Mouse (Mus musculus) brown adipose tissue, adult 24 weeks (tissue): Measurements from ENCODE around the gene Tmem45a. TPM values are rescaled to one million over a fixed set of nuclear protein-coding genes. Genes with fewer than 3 reads are reported as not detected.

Experiments used
- polyA plus RNA-seq: library from polyadenylated mRNA; stranded (reverse); fragments of >200 nt; gene quantifications from 2 replicates; pipeline ENCODE4 v1.2.4, GENCODE M21; 2012; ENCODE audit not compliant: missing spikeins, insufficient read depth, insufficient read length

The Tmem45a gene
- polyA plus RNA-seq, 1 experiment: 2.2 TPM

Other genes with a start within 250 kb of the Tmem45a start
- 67.8 and 82.9 TPM in 2 replicates for gene Tfg, start 168.7 kb downstream of the Tmem45a start, polyA plus RNA-seq
- gene Adgrg7, start 90.3 kb downstream of the Tmem45a start, polyA plus RNA-seq: not detected in 2 replicates
- gene Lnp1, start 41.9 kb upstream of the Tmem45a start, polyA plus RNA-seq: not detected in 2 replicates
- not detected in 2 replicates for gene Tmem45a2, start 185.2 kb upstream of the Tmem45a start, polyA plus RNA-seq
- gene Tomm70a, start 235.5 kb upstream of the Tmem45a start, polyA plus RNA-seq: 34.9 and 35.8 TPM in 2 replicates